Mouse (Mus musculus): ENCODE measurements at regions not wholly inside any gene's neighbourhood (a gene's known extent, or its start where the extent isn't known, plus 50 kb on each side); places are given as distances from the start of the nearest gene placed in this dataset.
A peak's percentile ranks its signal among the peaks of the same experiment; 100 is the strongest.

DNA sequence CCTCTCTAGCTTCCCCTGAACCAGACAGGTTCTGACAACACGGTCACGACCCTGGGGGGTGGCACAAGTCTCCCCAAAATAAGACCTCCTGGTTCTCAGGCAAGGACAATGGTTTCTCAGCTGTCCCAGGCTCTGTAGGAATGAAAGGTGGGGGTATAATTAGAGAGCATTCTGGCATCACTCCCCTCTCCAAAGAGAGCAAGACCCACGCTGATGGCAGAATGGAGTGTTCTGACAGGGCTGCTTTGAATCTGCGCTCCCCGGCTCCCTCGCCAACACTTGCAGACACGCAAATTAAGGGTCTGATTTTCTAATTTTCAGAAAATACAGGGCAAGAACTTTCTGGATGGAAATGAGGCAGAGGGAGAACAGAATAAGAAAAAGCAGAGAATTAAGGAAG is 181.2 kb upstream of the Kazn start:
- no peak for TF ChIP-seq CTCF (conservative IDR thresholded peaks at IDR 0.05)
- Histone ChIP-seq H3K4me3 (peak overlapping the region; percentile 8; the same call in 1 of the 2 replicates), H3K27ac (no peak overlapping the region)
- no peak for DNase-seq (ENCODE audit: low spot score in 2 of 2)

DNA sequence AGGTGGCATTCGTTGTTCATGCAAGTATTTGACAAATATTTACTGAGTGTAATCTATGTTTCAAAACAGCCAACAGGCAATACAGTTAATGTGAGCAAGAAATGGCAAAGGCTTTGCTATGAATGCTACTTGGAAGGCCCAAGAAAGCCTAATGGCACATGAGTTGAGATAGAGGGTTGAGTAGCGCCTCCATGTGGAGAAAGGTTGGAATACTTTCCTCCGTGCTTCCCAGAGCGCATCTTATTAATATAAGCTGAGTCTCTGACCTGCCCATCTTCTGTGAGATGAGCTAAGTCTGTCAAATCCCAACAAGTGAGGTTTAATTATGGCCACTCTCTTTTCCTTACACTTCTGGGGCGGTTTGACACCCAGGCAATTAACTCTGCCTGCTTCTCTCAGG is 175.7 kb upstream of the Kazn start:
- Histone ChIP-seq H3K27ac (no peak overlapping the region), H3K4me3 (no peak overlapping the region)
- TF ChIP-seq CTCF (conservative IDR thresholded peaks at IDR 0.05) = peak; percentile 61
- no peak for DNase-seq (ENCODE audit: low spot score in 2 of 2)

DNA sequence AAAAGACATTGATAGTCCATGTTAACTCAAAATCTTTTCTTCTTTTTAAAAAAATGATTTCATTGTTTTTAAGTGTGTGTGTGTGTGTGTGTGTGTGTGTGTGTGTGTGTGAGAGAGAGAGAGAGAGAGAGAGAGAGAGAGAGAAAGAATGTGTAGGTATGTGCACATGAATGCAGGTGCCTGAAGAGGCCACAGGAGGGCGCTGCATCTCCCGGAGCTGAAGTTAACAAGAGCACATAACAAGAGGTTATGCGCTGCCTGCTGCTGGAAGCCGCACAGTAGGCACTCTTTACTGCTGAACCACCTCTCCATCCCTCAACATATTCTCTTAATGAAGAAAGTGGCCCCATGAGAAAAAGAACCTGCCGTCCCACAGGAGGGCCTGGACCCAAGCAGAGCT is 172.6 kb upstream of the Kazn start:
- Histone ChIP-seq H3K27ac (no peak overlapping the region), H3K4me3 (no peak overlapping the region)
- no peak for DNase-seq (ENCODE audit: low spot score in 2 of 2)
- peak; percentile 50 for TF ChIP-seq CTCF (conservative IDR thresholded peaks at IDR 0.05)

DNA sequence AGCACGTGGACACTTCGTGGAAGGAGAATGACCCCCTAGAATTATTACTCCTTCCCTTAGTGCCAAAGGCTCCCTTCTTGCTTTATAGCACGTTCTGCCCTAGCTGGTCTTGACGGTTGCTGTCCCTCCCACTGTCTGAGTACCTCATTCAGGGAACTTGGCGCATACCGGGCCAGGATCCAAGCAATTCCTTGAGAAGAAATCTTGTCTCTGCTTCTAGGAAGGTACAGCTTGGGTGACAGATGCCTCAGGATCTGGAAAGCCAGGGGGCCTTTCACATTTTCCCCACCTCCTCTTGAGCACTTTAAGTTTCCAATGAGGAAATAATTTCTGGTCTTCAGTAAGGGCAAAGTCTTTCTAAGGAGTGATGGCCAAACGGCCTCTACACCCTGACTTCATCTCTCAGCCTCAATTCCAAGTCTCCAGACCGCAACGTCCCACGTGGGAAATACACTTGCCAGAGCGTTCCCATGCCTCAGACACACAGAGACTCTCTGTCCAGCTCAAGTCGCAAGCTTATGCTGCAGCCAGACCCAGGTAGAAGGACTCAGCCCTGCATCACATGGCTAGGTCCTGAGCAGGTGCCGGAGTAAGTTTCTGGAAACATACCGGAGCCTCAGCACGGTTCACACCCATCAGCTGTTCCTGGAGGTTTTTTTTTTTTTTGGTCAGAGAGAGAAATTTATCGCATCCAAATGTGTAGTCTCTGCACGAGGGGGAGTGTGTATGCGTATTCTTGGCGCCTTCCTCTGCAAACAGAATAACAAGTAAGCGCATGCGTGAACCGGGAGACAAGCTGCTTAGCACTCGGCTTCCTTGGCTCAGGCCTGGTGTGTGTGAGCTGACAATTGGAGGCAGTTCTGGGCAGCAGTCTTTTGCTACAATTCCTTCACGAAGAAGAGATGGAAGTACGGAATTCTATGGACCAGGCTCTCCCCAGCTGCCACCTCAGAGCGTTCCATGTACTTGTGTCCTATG is 171.7 kb upstream of the Kazn start:
- H3K27ac ChIP-seq = no peak overlapping the region
- peak; percentile 64 to 85 for DNase-seq (ENCODE audit: low spot score in 2 of 2)
- no peak for TF ChIP-seq CTCF (conservative IDR thresholded peaks at IDR 0.05)
- H3K4me3 ChIP-seq = peak overlapping the region; percentile 34; the same call in 1 of the 2 replicates

DNA sequence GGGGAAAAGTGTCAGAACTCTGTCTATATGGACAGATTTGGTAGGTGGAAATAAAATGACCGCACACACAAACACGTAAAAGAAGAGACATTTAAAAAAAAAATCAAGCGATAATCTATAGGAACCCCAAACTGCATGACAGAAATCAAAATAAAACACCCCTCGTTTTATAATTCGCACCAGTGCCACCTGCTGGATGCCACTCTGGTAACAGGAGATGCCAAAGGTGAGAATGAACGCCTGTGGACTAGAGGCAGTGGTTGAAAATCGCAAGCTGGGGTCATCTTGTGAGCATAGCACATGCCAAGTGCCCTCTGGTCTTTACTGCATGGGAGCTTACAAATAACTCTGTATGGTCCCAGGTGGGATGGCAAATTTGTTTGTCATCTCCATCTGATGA is 158.7 kb upstream of the Kazn start:
- TF ChIP-seq CTCF (conservative IDR thresholded peaks at IDR 0.05) = peak; percentile 64
- Histone ChIP-seq H3K27ac (no peak overlapping the region), H3K4me3 (no peak overlapping the region)
- no peak for DNase-seq (ENCODE audit: low spot score in 2 of 2)

DNA sequence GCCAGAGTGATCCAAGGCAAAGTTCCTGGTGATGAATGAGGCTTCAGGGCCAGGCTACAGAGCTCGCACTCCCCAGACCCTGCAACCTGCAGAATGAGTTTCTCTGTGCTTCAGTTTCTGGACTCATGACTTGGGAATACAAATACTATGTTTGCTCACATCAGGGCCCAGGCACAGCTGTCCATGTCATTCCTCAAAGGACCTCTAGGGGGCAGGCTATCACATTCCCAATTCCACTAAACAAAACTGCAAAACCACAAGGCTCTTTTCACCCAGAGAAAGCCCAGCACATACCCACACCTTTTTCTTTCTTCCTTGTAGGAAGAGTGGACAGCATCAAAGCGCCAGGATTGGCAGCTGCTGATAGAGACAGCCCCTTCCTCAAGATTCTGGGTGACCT is 153.7 kb upstream of the Kazn start:
- TF ChIP-seq CTCF (conservative IDR thresholded peaks at IDR 0.05) = peak; percentile 94
- no peak overlapping the region for H3K27ac ChIP-seq
- H3K4me3 ChIP-seq = no peak overlapping the region
- DNase-seq (ENCODE audit: low spot score in 2 of 2) = peak; percentile 56 to 66

DNA sequence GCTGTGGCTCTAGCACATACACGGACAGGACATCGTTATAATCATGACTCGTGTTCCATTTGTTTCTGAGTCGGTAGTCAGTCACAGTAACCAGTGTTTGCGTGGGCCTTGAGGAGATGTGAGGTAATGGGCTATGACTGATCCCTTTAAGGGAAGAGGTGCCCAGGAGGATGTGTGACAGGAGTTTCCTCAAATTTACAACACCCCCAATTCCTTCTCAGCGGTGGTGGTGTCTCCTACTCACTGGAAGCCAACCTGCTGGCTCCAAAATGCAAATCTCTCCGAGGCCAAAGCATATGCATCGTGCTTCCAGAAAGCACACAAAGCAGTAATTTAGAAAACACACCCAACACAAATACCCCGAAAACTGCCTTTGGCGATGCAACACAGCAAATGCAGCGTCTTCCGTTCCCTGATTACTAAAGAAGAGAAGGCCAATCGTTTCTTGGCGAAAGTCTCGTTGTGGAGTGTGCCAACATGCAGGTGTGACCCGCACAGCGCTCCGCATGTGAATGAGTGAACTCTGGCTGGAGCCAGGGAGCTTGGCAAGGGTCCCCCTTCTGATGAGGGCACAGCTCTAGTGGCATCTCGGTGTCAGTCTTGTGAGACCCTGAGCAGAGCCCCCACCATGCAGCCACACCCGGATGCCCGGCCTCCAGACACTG is 151.5 kb upstream of the Kazn start:
- no peak overlapping the region for H3K4me3 ChIP-seq
- H3K27ac ChIP-seq = no peak overlapping the region
- TF ChIP-seq CTCF (conservative IDR thresholded peaks at IDR 0.05) = no peak
- peak in 1 of 2 experiments; percentile 7 for DNase-seq (ENCODE audit: low spot score in 2 of 2)

DNA sequence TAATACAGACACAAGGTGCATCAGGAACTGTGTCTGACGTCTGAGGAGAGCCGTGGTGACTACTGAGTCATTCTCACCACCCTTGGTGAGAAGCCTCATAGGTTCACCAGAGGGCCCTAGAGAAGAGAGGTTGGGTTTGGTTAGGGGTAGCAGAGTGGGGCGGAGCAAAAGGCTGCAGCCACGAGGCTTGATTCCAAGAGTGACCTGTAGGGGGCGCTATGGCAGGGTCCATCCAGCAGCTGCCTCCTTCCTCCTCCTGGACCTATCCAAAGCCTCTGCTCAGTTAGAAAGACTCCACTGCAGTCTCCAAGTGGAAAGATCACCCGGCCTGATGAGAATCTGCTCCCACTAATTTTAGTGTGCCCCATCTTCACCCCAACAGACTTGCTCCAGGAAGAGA is 149.3 kb upstream of the Kazn start:
- Histone ChIP-seq H3K27ac (no peak overlapping the region), H3K4me3 (no peak overlapping the region)
- TF ChIP-seq CTCF (conservative IDR thresholded peaks at IDR 0.05) = peak; percentile 57
- DNase-seq (ENCODE audit: low spot score in 2 of 2) = no peak

DNA sequence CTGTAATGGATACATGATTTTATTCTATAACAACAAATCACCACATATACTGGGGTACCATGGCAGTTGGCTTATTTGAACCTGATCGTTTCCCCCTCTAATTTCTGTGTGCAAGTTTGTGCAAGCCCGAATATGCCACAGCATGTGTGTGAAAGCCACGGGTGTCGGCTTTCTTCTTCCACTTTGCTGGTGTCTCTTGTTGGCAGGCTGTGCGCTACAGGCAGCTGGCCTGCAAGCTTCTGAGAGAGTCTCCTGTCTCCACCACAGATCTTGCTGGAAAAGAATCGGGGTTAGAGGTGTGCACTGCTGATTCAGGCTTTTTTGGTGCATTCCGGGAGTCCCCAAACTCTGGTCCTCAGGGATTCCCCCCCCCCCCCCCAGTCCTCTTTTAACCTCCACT is 142.0 kb upstream of the Kazn start:
- no peak for TF ChIP-seq CTCF (conservative IDR thresholded peaks at IDR 0.05)
- H3K27ac ChIP-seq = no peak overlapping the region
- H3K4me3 ChIP-seq = no peak overlapping the region
- no peak for DNase-seq (ENCODE audit: low spot score in 2 of 2)

DNA sequence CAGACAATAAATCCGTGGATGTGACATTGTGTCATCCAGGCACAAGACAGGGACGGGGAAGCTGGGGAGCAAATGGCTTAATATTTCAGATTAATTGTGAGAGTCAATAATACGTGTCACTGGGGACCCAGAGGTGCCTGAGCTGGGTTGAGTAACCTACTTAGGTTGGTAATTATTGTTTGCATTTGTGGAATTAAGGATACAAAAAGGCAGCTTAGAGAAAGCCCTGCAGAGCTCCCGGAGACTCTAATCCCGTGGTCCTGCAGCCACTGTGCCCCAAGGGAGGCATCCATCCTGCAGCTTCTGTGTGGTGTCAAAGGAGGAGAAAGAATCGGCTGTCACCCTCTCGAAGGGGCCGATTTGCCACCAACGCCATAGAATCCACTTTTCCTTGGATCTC is 139.3 kb upstream of the Kazn start:
- H3K27ac ChIP-seq = no peak overlapping the region
- no peak for DNase-seq (ENCODE audit: low spot score in 2 of 2)
- no peak for TF ChIP-seq CTCF (conservative IDR thresholded peaks at IDR 0.05)
- H3K4me3 ChIP-seq = no peak overlapping the region

DNA sequence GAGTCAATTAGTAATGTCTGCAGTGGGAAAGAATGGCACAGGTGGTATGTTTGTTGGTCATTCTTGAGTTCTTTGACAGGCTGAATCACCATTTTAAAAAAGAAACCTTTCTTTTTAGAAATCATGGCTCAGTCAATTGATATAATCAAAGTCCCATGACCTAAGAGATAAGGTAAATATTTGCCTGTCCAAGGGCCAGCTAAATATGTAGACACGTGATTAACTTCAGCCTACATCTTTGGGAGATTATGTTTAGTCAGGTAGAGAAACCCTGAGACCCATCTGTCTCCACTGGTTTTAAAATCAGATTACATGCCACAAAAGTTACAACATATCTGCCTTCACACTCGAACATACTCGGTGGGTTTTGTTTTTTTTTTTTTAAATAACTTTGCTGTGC is 128.6 kb upstream of the Kazn start:
- Histone ChIP-seq H3K4me3 (no peak overlapping the region), H3K27ac (no peak overlapping the region)
- no peak for TF ChIP-seq CTCF (conservative IDR thresholded peaks at IDR 0.05)
- no peak for DNase-seq (ENCODE audit: low spot score in 2 of 2)

DNA sequence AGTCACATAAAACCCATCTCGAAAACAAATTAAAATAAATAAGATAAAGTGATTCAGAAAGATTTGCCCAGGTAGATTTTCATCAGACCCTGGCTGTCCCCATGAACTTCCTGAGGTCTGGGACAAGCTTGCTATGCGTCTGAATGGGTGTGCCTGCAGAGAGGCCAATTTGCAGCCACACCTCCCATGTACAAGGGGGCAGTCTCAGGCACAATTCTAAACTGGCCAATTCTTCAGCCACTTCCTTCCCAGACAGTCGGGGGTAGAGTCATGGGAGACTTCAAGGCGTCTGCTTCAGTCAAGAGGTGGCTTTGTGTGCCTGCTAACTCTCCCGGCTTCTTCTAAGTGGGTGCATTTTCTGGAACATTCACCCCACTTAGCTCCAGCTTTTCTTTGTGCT is 122.9 kb upstream of the Kazn start:
- Histone ChIP-seq H3K4me3 (no peak overlapping the region), H3K27ac (no peak overlapping the region)
- no peak for TF ChIP-seq CTCF (conservative IDR thresholded peaks at IDR 0.05)
- DNase-seq (ENCODE audit: low spot score in 2 of 2) = no peak

DNA sequence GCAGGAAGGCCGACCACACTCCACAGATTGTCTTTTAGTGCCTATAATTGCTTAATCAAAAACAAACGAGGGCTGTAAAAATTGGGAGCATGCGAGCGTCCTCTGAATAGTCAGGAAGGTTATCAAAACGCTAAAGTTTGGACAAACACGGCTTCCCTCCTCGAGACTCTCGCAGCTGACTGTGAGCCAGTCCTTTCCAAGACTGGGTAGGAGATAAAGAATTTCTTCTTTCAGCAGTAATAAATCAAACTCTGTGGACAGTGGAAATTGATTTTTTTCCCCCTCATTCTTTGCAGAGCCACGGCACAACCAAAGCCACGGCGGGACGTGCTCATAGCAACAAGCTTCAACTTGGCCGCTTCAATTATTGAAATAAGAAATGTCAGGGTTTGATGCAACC is 119.7 kb upstream of the Kazn start:
- no peak for DNase-seq (ENCODE audit: low spot score in 2 of 2)
- no peak overlapping the region for H3K27ac ChIP-seq
- no peak overlapping the region for H3K4me3 ChIP-seq
- no peak for TF ChIP-seq CTCF (conservative IDR thresholded peaks at IDR 0.05)

DNA sequence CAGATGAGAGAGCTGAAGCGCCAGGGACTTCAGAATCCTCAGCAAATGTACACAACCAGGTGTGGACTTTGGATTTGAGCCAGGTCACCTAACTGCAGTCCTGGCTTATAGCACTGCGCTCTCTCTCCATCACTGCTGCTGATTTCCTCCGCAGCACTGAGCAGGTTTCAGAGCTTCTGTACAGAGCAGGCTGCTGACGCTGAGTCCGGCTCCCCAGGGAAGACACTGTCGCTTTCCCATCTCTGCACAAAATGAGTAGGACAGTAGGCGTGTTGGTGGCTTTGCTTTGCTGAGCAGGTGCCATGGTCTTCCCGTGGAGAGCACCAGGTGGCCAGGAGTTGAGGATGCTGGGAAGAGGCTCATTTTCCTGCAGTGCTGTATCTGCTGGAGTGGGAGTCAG is 116.2 kb upstream of the Kazn start:
- no peak overlapping the region for H3K4me3 ChIP-seq
- TF ChIP-seq CTCF (conservative IDR thresholded peaks at IDR 0.05) = no peak
- no peak for DNase-seq (ENCODE audit: low spot score in 2 of 2)
- no peak overlapping the region for H3K27ac ChIP-seq
